Mouse (Mus musculus) limb, embryonic 13.5 days (tissue): ENCODE measurements around the gene Utrn. TPM values are rescaled to one million over a fixed set of nuclear protein-coding genes. Genes with fewer than 3 reads are reported as not detected.

Experiments
- ATAC-seq: fragments of 200-750 bp; cut with Nextera tagmentation; 2 replicates; pipeline ENCODE4 v1.8.0; 2017; ENCODE audit warnings: low read depth, moderate number of reproducible peaks, moderate TSS enrichment; ENCODE audit not compliant: low FRiP score
- H3K27ac ChIP-seq: fragments of 300-500 bp; sonication (generic); 2 replicates; pipeline ENCODE4 v1.5.1; 2015; ENCODE audit warnings: inconsistent platforms, mild to moderate bottlenecking, moderate library complexity
- H3K27me3 ChIP-seq: fragments of 300-500 bp; sonication (generic); 2 replicates; pipeline ENCODE4 v1.6.1; 2015; ENCODE audit warnings: mild to moderate bottlenecking, inconsistent platforms
- H3K36me3 ChIP-seq: fragments of 300-500 bp; sonication (generic); 2 replicates; pipeline ENCODE4 v1.6.1; 2015; ENCODE audit warnings: inconsistent platforms, mild to moderate bottlenecking, moderate library complexity
- H3K4me1 ChIP-seq: fragments of 300-500 bp; sonication (generic); 2 replicates; pipeline ENCODE4 v1.6.1; 2015; ENCODE audit warnings: inconsistent platforms
- H3K4me2 ChIP-seq: fragments of 300-500 bp; sonication (generic); replicated peaks from 2 replicates; pipeline ENCODE4 v1.6.1; 2015; ENCODE audit warnings: inconsistent platforms, mild to moderate bottlenecking, moderate library complexity
- H3K4me3 ChIP-seq: fragments of 300-500 bp; sonication (generic); 2 replicates; pipeline ENCODE4 v1.5.1; 2015; ENCODE audit warnings: moderate library complexity, mild to moderate bottlenecking, inconsistent platforms
- H3K9ac ChIP-seq: fragments of 300-500 bp; sonication (generic); 2 replicates; pipeline ENCODE4 v1.6.1; 2015; ENCODE audit warnings: mild to moderate bottlenecking, inconsistent platforms
- H3K9me3 ChIP-seq: fragments of 300-500 bp; sonication (generic); 2 replicates; pipeline ENCODE4 v1.6.1; 2016; ENCODE audit warnings: inconsistent platforms
- WGBS: fragments of 180-500 bp; shearing (Covaris S2); methylation state at CpG from one replicate; pipeline ENCODE4 v1.1.7; 2015; 5-methylcytosine and 5-hydroxymethylcytosine counted together
- polyA plus RNA-seq: library from polyadenylated mRNA; unstranded; fragments of >200 nt; fragmentation: Nextera tagmentation; extraction: Ambion mirVana; gene quantifications from 2 replicates; pipeline ENCODE4 v1.2.1, GENCODE M21; 2015

Gene Utrn
- polyA plus RNA-seq, 1 experiment from 2014 or later, result 89.9 TPM

DNA sequence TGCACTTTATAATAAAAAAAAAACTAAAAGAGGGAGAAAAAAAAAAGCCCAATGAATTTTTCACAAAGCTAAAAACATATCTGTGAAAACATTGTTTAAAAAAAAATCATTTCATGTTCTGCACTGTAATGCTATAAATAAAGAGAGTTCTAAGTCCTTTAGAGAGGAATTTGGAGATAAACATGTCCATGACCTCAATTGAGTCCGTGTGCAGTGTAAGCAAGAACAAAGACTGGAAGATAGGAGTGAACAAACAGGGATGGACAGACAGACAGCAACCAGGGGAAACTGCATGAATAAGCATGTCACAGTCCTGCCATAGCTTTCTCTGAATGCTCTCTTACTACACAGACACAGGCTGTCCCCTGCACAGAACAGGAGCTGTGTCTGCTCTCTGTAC, 347.1 kb downstream of the Utrn start:
- Histone ChIP-seq H3K9me3 (no peaks in the 10 kb centered on the region), H3K9ac (no peak overlapping the region), H3K4me3 (no peak overlapping the region), H3K4me2 (no peak overlapping the region), H3K27ac (no peak overlapping the region), H3K27me3 (no peaks in the 10 kb centered on the region), H3K36me3 (peaks cover 35% of the 10 kb centered on the region), H3K4me1 (no peaks in the 10 kb centered on the region)
- 86% methylated on average over 1 of the region's 1 CpGs for WGBS
- no peak for ATAC-seq

GRCm38 (mm10) chr10:12518162-12518561, 351.0 kb downstream of the Utrn start:
- no peak for ATAC-seq

GRCm38 (mm10) chr10:12505568-12505967, 363.6 kb downstream of the Utrn start:
- no peak overlapping the region for H3K9ac ChIP-seq
- 86% methylated on average over 7 of the region's 7 CpGs for WGBS
- H3K4me3 ChIP-seq, result no peak overlapping the region
- no peaks in the 10 kb centered on the region for H3K4me1 ChIP-seq
- no peaks in the 10 kb centered on the region for H3K27me3 ChIP-seq
- no peak overlapping the region for H3K27ac ChIP-seq
- ATAC-seq, result no peak
- H3K36me3 ChIP-seq, result peaks cover 14% of the 10 kb centered on the region
- H3K9me3 ChIP-seq, result no peaks in the 10 kb centered on the region
- H3K4me2 ChIP-seq, result no peak overlapping the region

More at GRCm38 (mm10) chr10:12518162-12518561, 351.0 kb downstream of the Utrn start:
- H3K4me3 ChIP-seq, result no peak overlapping the region
- no peaks in the 10 kb centered on the region for H3K4me1 ChIP-seq
- WGBS, result 79% methylated on average over 3 of the region's 3 CpGs
- no peak overlapping the region for H3K27ac ChIP-seq
- H3K9me3 ChIP-seq, result no peaks in the 10 kb centered on the region
- H3K27me3 ChIP-seq, result no peaks in the 10 kb centered on the region
- H3K9ac ChIP-seq, result no peak overlapping the region
- H3K36me3 ChIP-seq, result peaks cover 16% of the 10 kb centered on the region
- H3K4me2 ChIP-seq, result no peak overlapping the region

GRCm38 (mm10) chr10:12500489-12500888, 368.7 kb downstream of the Utrn start:
- no peak overlapping the region for H3K4me3 ChIP-seq
- 90% methylated on average over 5 of the region's 5 CpGs for WGBS
- H3K9ac ChIP-seq, result no peak overlapping the region
- no peak for ATAC-seq
- H3K4me2 ChIP-seq, result no peak overlapping the region
- no peak overlapping the region for H3K27ac ChIP-seq
- H3K36me3 ChIP-seq, result peaks cover 16% of the 10 kb centered on the region
- no peaks in the 10 kb centered on the region for H3K27me3 ChIP-seq
- H3K9me3 ChIP-seq, result no peaks in the 10 kb centered on the region
- no peaks in the 10 kb centered on the region for H3K4me1 ChIP-seq

GRCm38 (mm10) chr10:12497555-12497954, 371.6 kb downstream of the Utrn start:
- no peak overlapping the region for H3K27ac ChIP-seq
- no peak overlapping the region for H3K4me3 ChIP-seq
- no peak overlapping the region for H3K9ac ChIP-seq
- no peaks in the 10 kb centered on the region for H3K27me3 ChIP-seq
- WGBS, result 87% methylated on average over 8 of the region's 8 CpGs
- ATAC-seq, result no peak
- H3K9me3 ChIP-seq, result no peaks in the 10 kb centered on the region
- peaks cover 6% of the 10 kb centered on the region for H3K4me1 ChIP-seq
- no peak overlapping the region for H3K4me2 ChIP-seq
- peaks cover 16% of the 10 kb centered on the region for H3K36me3 ChIP-seq

- H3K9ac ChIP-seq, result no peak overlapping the region
- peaks cover 4% of the 10 kb centered on the region; the same call in 1 of the 2 replicates for H3K36me3 ChIP-seq
- 72% methylated on average over 4 of the region's 4 CpGs for WGBS
- no peak for ATAC-seq
- H3K4me1 ChIP-seq, result peaks cover 38% of the 10 kb centered on the region
- H3K4me3 ChIP-seq, result no peak overlapping the region
- H3K27ac ChIP-seq, result no peak overlapping the region
- no peaks in the 10 kb centered on the region for H3K27me3 ChIP-seq
- no peaks in the 10 kb centered on the region for H3K9me3 ChIP-seq
- H3K4me2 ChIP-seq, result no peak overlapping the region
Observed at GRCm38 (mm10) chr10:12489551-12490177, 379.5 kb downstream of the Utrn start.

GRCm38 (mm10) chr10:12488518-12488917, 380.6 kb downstream of the Utrn start:
- Histone ChIP-seq H3K4me1 (peaks cover 35% of the 10 kb centered on the region), H3K4me2 (no peak overlapping the region), H3K27ac (no peak overlapping the region; the same call in 1 of the 2 replicates), H3K9me3 (no peaks in the 10 kb centered on the region), H3K4me3 (no peak overlapping the region), H3K36me3 (peaks cover 4% of the 10 kb centered on the region; the same call in 1 of the 2 replicates), H3K27me3 (no peaks in the 10 kb centered on the region), H3K9ac (no peak overlapping the region)
- peak; percentile 68 for ATAC-seq
- 51% methylated on average over 3 of the region's 3 CpGs for WGBS

DNA sequence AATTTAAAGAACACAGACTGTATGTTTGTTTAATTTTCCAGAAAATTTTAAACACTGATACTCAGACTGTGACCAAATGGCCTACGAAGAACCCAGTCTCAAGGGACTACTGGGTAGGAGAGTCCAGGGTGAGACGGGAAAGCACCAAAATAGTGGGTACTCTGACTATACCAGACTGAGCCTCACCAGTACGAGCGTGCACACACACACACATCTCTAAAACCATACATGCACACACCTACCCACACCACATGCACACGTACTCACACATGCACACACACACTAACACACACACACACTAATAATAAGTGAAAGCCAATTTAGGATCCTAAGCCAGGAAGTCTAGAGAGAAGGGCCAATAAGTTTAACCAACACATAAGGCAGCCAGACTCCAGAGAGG, 381.0 kb downstream of the Utrn start:
- Histone ChIP-seq H3K4me1 (peaks cover 35% of the 10 kb centered on the region), H3K4me2 (no peak overlapping the region), H3K27ac (no peak overlapping the region), H3K36me3 (peaks cover 4% of the 10 kb centered on the region; the same call in 1 of the 2 replicates), H3K4me3 (no peak overlapping the region), H3K27me3 (no peaks in the 10 kb centered on the region), H3K9ac (no peak overlapping the region), H3K9me3 (no peaks in the 10 kb centered on the region)
- ATAC-seq, result peak; percentile 81
- 67% methylated on average over 5 of the region's 5 CpGs for WGBS

DNA sequence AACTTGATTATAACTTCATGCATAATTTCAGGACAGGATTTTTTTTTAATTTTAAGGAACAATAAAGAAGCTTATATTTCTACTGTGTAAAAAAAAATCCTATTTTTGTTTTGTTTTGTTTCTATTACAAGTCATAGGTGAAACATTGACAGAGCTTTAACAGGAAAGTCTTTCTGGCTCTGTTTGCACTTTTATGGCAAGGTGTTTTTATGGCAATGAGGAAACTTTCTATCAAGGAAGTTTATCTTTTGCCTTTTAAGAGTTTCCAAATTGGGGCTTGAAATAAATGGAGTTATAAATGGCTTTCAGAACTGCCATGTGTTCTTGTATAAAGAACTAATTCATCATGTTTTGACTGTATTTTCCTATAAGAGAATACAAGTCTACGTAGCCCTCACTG, 385.7 kb downstream of the Utrn start:
- no peaks in the 10 kb centered on the region for H3K9me3 ChIP-seq

DNA sequence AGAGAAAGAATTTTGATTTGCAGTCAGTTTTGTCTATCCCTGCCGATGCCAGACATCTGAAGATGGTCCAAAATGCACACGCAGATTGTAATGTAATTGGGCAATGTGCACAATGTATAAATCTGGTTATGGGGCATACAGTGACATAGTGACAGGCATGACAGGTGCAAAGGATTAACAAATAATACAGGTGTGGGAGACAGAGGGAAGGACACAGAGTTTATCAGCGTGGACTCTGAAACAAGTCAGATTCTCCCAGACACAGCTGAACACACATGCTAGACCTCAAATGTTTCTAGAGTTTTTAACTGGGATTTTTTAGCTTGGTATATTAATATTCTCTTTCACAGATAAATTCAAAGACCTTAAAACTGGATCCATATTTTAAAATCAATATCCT, 386.2 kb downstream of the Utrn start:
- Histone ChIP-seq H3K4me2 (no peak overlapping the region), H3K27ac (no peak overlapping the region), H3K27me3 (no peaks in the 10 kb centered on the region), H3K9me3 (no peaks in the 10 kb centered on the region), H3K9ac (no peak overlapping the region), H3K4me1 (peaks cover 22% of the 10 kb centered on the region), H3K4me3 (no peak overlapping the region), H3K36me3 (peaks cover 29% of the 10 kb centered on the region)
- 73% methylated on average over 3 of the region's 3 CpGs for WGBS
- ATAC-seq, result no peak

More for the DNA sequence above, 385.7 kb downstream of the Utrn start:
- H3K27ac ChIP-seq, result no peak overlapping the region
- H3K27me3 ChIP-seq, result no peaks in the 10 kb centered on the region
- ATAC-seq, result no peak
- H3K4me3 ChIP-seq, result no peak overlapping the region
- no peak overlapping the region for H3K4me2 ChIP-seq
- H3K9ac ChIP-seq, result no peak overlapping the region
- H3K36me3 ChIP-seq, result peaks cover 26% of the 10 kb centered on the region
- 40% methylated on average over 1 of the region's 1 CpGs for WGBS
- peaks cover 27% of the 10 kb centered on the region for H3K4me1 ChIP-seq

DNA sequence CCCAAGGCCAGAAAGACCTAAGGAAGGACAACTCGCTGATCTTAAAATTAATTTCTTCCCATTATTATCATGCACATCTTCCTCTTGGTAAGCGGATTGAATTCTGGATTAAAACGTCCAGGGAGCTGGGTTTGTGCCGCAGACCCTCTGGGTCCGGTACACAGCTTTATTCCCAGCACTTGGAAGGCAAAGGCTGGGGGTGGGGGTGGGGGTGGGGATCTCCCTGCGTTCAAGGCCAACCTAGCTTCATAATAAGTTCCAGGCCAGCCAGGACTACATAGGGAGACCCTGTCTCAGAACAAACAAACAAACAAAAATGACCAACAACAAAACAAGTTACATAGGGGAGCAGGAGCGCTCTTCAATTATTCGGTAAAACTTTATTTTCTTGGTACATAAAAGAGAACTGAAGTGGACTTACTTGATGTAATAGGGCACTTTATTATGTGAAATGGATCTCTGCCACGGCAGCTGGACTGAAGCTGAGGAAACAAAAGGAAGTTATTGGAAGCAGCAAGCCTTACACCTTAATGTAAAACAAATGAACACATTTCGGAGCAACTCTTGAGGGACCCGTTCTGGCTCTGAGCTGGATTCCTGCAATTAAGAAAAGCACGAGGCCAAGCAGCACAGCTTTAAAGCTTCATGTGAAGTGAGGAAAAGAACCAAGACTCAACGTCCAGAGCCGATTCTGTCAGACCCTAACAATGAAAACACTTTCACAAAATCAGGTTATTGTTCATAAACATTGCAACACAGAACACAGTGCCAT, 394.1 kb downstream of the Utrn start:
- H3K27me3 ChIP-seq, result no peaks in the 10 kb centered on the region
- peak; percentile 90 for ATAC-seq
- peaks cover 14% of the 10 kb centered on the region for H3K36me3 ChIP-seq
- H3K4me3 ChIP-seq, result no peak overlapping the region
- H3K4me2 ChIP-seq, result peak overlapping the region; percentile 19; the same call in 1 of the 2 replicates
- no peak overlapping the region for H3K9ac ChIP-seq
- H3K9me3 ChIP-seq, result no peaks in the 10 kb centered on the region
- H3K27ac ChIP-seq, result 0 out of 2 replicates have a peak overlapping the region, but pooled peaks have one; percentile 28
- H3K4me1 ChIP-seq, result peaks cover 12% of the 10 kb centered on the region
- 33% methylated on average over 14 of the region's 14 CpGs for WGBS

- no peaks in the 10 kb centered on the region for H3K27me3 ChIP-seq
- no peak for ATAC-seq
- no peak overlapping the region for H3K27ac ChIP-seq
- 79% methylated on average over 5 of the region's 5 CpGs for WGBS
- H3K36me3 ChIP-seq, result peaks cover 5% of the 10 kb centered on the region
- H3K9ac ChIP-seq, result no peak overlapping the region
- H3K4me2 ChIP-seq, result no peak overlapping the region
- no peak overlapping the region for H3K4me3 ChIP-seq
- H3K4me1 ChIP-seq, result peaks cover 21% of the 10 kb centered on the region
- no peaks in the 10 kb centered on the region for H3K9me3 ChIP-seq
Observed at GRCm38 (mm10) chr10:12469391-12470057, 399.6 kb downstream of the Utrn start.
